Mouse (Mus musculus) cerebellum, adult 11-12 months (tissue): ENCODE results near the gene Gamt.
"Not testable (repeated sequence)": the region's sequence is repeated elsewhere in the genome, so short reads cannot be mapped to it uniquely, and the experiment has no call there.

Source experiments
- DNase-seq: peaks from one replicate; pipeline ENCODE4 v3.0.0; 2022

The Gamt gene

GRCm38 (mm10) chr10:80257936-80258335 lies 2.9 kb downstream of the Gamt start:
- peak; percentile 64 for DNase-seq

GRCm38 (mm10) chr10:80255881-80256535 lies 4.8 kb downstream of the Gamt start:
- DNase-seq = peak; percentile 73

DNA sequence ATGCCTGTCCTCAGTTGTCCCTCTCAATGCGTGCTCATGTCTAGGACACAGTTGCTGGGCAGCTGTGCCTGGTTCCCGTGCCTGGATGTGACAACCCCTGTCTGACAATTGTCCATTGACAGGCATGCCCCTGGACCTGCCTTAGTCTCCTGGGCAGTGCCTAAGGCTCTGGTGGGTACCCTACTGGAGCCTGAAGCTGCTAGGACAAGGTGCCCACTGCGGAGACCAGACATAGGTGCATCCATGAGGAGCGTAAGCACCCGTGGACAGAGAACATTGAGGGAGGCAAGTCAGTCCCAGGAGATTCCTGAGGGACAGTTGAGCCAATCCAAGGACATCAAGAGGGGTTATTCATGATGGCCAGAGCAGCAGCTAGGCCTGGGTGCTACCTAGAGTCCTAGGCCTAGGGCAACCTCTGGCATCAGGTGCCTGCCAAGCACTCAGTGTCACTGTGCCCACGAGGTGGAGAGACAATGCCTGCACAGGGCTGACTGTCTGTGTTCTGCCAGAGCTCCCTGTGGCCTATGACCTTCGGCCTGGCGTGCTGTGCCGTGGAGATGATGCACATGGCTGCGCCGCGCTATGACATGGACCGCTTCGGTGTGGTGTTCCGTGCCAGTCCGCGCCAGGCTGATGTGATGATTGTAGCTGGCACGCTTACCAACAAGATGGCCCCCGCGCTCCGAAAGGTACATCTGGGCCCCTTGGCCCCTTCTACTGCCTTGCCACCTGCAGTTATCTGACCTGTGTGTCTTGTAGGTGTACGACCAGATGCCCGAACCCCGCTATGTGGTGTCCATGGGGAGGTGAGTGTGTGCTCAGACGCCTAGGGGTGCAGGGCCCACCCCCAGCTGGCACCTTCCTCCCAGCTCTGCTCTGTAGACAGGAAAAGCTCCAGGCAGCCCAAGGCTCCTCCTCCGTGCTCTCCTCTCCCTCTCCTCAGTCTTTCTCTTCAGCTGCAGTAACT lies 6.2 kb downstream of the Gamt start:
- peak; percentile 48 for DNase-seq

DNA sequence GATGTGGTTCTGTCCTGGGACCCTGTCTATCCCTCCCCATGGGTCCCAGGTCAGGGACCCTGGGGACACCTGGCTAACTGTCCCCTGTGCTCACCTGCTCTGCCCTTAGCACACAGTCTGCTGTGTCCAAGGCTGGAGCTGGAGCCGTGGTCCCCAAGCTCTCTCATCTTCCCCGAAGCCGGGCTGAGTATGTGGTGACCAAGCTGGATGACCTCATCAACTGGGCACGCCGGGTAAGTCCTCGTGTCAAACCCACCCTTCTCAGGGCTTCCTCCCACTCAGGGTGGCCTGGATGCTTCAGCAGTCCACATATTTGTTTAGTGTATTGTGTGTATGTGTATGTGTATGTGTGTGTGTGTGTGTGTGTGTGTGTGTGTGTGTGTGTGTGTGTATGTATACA lies 7.3 kb downstream of the Gamt start:
- peak; percentile 33 for DNase-seq

- DNase-seq = peak; percentile 32
Measured at GRCm38 (mm10) chr10:80252493-80253274, 8.1 kb downstream of the Gamt start.

DNA sequence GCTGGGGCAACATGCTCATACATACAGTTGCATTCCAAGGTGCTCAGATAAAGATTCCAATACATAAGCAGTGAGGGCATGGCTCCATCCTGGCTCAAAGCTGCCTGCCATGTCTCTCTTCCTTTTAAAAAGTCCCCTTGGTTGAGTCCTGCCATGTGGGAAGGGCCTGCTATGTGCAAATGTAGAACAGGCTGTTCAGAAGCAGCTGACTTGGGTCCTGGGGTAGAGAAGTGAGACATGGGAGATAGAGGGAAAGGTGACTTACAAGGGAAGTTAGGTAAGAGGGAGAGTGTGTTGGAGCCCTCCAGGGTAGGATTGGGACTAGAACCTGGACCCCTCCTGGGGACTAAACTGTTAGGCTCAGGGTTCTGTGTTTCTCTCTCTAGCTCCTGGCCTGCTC lies 8.8 kb downstream of the Gamt start:
- DNase-seq = no peak

DNA sequence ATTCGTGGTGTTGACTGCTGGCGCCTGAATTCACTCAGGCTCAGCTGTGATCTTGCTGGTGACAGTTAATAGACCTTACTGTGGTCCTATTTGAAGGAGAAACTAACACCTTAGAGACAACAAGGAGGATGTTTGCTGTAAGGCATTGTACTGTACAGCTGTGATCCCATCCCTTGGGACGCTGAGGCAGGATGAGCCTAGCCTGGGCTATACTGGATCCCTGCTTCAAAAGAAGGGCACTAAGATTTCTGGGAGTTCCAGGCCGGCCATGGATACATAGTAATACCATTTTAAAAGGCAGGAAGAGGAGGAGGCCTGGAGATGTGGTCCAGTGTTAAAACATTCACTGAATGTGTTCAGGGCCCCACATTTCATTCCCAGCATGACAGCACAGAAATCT lies 10.2 kb downstream of the Gamt start:
- peak; percentile 26 for DNase-seq

DNA sequence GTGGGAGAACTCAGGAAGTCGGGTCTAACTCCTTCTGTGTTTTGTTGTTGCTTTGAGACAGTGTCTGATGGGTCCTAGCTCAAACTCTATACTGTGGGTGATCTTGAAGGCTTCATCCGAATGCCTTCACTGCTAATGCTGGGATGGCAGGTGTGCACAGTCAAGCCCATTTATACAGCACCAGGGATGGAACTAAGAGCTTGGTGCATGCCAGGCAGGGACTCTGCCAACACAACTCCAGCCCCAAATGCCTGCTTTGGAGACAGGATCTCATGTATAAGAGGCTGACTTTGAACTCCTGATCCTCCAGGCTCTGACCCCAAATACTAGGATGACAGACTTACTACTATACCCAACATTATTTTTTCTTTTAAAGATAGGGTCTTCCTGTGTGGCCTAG lies 10.8 kb downstream of the Gamt start:
- peak; percentile 43 for DNase-seq

- peak; percentile 95 for DNase-seq
Measured at GRCm38 (mm10) chr10:80248971-80249640, 11.7 kb downstream of the Gamt start, which contains the start of gene Ndufs7. TSS of gene Ndufs7 (plus strand) at chr10:80249121.

GRCm38 (mm10) chr10:80248437-80248836 lies 12.4 kb downstream of the Gamt start:
- DNase-seq = not testable (repeated sequence)

DNA sequence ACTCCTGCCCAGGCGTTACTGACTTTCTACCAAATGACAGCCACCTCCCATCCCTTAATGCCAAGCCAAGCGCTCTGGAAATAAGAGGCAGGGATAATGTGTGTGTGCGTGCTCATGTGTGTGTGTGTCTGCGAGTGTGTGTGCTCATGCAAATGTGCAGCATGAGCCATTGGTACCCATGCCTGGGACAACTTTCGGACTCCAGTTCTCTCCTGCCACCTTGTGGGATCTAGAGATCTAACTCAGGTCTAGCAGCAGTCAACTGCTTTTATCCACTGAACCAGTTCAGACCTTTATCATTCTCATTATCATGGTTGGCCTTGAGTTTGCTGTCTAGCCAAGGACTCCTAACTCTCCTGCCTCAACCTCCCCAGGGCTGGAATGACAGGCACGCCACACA lies 13.0 kb downstream of the Gamt start:
- peak; percentile 38 for DNase-seq

DNA sequence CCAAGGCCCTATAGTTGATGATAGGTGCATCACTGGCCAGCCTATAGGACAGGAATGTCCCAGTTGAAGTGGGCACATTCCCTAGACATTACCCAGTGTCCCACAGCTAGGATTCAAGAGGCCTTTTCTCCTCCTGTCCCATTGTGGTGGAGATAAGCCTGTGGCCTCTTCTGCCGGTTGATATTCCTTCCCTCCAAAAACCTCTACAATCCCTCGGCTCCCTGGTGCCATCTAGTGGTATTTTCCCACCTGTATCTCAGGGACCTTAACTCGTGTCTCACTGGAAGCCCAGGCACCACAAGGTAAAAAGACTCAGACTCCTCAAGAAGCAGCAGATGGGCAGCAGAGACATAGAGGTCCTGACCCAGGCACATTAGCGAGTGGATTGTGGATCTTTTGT lies 15.2 kb downstream of the Gamt start:
- peak; percentile 81 for DNase-seq

DNA sequence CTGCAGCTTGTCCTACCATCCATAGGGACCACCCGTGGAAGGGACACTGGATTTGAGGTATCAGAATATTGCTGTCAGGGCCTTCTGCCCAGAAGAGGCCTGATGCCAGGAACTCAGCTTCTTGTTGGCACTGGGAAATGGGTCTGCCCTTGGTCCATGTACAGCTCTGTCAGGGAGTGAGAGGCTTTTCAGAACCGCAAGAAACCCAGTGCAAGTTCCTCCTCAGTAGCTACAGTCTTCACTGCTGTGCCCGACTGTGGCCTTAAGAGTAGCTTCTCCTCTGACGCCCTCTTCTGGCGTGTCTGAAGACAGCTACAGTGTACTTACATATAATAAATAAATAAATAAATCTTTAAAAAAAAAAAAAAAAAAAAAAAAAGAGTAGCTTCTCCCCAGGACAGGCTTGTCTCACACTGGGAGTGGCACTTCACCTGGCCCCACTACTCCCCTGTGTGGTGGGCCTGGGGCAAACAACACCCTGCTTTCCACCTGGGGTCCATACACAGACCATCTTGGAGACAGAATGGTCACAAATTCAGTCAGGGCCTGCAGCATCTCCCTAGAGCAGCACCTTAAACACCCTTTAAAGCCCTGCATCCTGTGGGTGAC lies 15.9 kb downstream of the Gamt start:
- DNase-seq = peak; percentile 75

DNA sequence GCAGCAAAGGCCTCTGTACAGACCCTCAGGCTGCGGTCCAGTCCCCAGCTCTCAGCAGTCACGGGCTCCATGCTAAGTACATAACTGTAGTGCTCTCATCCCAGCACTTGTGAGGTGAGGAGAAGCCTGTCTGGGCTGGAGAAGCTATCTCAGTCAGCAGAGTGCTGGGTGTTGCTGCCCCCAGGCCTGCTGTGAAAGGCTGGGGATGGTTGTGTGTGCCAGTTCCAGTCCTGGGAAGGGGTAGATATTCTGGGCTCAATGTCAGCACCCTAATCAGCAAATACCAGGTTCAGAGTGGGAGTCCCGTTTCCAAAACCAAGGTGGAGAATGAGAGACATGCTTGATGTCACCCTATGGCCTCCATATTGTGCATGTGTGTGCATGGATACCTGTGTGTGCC lies 18.2 kb downstream of the Gamt start:
- DNase-seq = no peak

DNA sequence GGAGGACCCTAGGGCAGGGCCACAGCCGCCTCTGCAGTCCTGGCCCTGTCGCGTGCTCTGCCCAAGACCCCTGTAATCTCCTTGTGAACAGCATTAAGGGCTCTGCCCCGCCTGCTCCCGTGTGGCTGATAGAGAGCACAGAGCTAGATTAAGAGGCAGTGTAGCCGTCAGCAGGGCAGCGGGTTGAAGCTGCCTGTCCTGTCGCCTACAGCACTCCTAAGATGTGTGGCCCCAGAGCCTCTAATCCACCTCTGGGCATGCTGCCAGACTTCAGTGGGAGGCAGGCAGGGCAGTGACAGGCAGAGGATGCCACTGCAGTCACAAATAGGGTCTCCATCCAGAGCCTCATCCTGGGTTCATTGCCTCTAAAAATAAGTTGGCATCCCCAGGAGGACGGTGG lies 18.7 kb downstream of the Gamt start:
- DNase-seq = peak; percentile 62

DNA sequence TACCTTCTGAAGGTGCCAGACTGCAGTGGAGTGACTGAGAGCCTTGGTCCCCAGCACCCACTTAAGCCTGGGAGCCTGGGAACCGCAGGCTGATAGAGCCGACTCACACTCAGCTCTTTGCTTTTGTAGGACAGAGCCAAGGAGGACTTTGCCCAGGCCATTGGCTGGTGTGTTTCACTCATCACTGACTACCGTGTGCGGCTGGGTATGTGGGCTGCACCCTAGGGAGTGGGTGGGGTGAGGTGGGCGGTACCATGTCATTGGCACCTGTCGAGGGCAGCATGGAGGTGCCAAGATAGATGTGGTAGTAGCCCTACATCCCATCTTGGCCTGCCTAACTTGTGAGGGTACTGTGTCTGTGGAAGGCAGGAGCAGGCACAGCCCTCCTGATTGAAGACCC lies 21.0 kb downstream of the Gamt start:
- DNase-seq = no peak

DNA sequence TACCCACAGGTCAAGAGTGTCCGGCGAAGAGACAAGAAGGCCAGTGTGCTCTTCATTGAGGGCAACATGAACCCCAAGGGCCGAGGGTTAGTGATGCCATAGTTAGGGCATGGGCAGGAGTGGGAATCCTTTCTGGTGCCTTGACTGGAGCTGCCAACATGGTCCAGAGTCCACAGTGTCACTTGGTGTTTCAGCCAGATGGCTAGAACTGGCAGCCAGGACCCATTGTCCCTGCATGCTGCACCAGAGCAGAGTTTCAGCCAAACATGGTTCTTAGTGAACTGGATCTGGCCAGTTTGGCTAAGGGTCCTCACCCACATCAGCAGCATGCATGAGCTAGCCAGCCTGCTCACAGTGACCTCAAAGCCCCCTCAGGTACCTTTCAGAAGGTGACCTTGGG lies 22.5 kb downstream of the Gamt start:
- peak; percentile 38 for DNase-seq

GRCm38 (mm10) chr10:80237020-80237419 lies 23.8 kb downstream of the Gamt start:
- no peak for DNase-seq

DNA sequence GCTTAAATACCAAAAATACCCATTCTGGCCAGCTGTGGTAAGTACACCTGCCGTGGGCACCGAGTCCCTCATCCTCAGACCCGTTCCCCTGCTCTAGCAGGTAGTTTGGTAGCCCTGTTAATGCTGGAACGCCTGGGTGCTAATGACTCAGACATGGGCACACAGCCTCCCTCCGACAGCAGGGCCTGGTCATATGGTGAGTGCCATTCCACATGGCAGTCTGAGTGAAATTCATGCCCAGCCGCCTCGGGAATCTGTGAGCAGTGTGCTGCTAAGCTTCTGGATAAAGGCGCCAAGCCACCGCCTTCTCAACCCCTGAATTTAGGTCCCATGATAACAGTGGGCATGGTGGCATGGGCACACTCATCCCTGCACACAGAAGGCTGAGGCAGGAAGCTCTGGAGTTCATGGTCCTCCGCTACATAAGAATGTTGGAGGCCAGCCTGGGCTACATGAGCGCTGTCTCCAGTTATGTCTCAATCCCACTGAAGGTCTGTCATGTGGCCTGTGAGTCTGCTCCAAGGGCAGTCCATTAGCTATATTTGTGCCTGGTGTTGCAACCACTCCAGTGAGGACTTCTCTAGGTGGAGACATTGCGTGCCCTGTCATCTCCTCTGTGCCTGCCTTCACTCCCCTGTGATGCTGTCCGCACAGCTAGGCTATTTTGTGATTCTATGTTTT lies 24.5 kb downstream of the Gamt start:
- DNase-seq = no peak

- peak; percentile 46 for DNase-seq
Measured at GRCm38 (mm10) chr10:80227877-80228775, 32.7 kb downstream of the Gamt start.

DNA sequence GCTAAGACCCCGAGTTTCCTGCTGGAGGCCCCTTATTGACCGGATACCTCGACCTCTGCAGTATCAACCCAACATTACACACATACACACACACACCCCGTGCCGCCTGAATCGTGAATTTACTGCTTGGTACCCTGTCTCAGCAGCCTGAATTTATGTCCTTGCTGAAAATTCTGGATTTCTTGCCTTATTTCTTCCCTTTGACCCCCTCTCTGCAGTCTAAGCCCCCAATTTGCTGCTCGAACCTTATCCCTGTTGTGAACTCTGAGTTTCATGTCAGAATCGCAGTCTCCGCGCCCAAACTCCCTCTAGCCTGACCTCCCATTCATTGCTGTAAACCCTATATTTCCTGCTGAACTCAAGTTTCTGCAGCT lies 33.7 kb downstream of the Gamt start:
- DNase-seq = no peak
